Mouse (Mus musculus) cerebellum, postnatal 14 days (tissue): ENCODE data around the gene Kif18a.

Experiments used
- DNase-seq, 2 experiments: peaks; one replicate each; pipeline ENCODE4 v3.0.0; 2021; ENCODE audit warnings: mixed read lengths in 2 of 2

Gene Kif18a

GRCm38 (mm10) chr2:109280600-109281340 is at the start of gene Kif18a, which contains the start of gene Mettl15:
Gene Kif18a, plus strand, starts transcription at chr2:109280738.
Gene Mettl15, minus strand, starts transcription at chr2:109280748.
- DNase-seq, result peak; percentile 97

- no peak for DNase-seq
Measured at GRCm38 (mm10) chr2:109233876-109234275, 46.7 kb upstream of the Kif18a start.

- DNase-seq, result no peak
Measured at GRCm38 (mm10) chr2:109235741-109236140, 44.8 kb upstream of the Kif18a start.

- DNase-seq, result no peak
Measured at GRCm38 (mm10) chr2:109241947-109242346, 38.6 kb upstream of the Kif18a start.

GRCm38 (mm10) chr2:109262779-109263178 is 17.8 kb upstream of the Kif18a start:
- DNase-seq, result no peak

GRCm38 (mm10) chr2:109273098-109273497 is 7.4 kb upstream of the Kif18a start:
- DNase-seq, result no peak

- peak; percentile 7 to 41 for DNase-seq
Measured at GRCm38 (mm10) chr2:109277593-109277992, 2.9 kb upstream of the Kif18a start.

- DNase-seq, result peak; percentile 41 to 56
Measured at GRCm38 (mm10) chr2:109278036-109278435, 2.5 kb upstream of the Kif18a start.

DNA sequence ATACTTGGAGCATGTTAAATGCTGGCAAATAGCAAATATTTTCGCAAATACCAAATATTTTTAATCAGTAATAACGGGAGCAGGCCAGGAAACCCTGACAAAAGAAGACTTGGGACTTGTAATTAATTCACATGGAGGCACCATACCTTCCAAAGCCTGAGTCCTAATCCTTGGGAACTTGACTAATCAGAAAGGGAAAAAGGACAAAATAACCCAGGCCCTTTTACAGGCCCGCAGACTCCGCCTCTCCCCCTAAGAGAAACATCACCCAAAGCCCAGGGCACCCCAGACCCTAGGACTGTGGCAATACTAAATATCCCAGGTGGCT is 302 bp upstream of the Kif18a start:
- DNase-seq, result no peak

- DNase-seq, result no peak
Measured at GRCm38 (mm10) chr2:109281341-109281690, 778 bp downstream of the Kif18a start.

DNA sequence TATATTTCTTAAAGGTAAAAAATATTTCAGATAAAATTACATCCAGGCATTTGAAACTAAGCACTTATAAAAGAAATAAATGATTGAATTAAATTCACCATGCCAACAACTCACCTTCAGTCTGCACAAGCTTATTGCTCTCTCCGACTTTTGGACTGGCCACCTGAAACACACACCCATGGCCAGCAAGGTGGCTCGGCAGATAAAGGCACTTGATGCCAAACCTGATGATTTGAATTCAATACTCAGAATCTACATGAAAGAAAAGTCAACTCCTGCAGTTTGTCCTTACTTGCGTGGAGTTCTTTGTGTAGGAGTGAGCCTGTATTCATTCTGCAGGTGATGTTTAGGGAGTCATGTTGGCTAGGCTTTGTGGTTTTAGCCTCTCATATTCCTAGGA is 3.6 kb downstream of the Kif18a start:
- DNase-seq, result no peak

DNA sequence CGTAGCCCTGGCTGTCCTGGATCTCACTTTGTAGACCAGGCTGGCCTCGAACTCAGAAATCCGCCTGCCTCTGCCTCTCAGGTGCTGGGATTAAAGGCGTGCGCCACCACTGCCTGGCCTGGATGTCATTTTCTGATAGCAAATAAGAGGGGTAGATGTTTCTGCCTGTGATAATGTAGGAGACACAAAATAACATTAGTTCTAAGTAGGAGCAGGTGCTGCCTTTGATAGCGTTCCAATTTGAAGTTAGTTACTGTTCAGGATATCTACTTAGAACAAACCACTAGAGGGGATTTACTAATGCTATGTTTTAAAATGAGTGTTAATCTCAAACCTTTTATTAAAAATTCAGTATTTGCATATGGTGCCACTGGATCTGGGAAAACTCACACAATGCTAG is 8.8 kb downstream of the Kif18a start:
- DNase-seq, result no peak

DNA sequence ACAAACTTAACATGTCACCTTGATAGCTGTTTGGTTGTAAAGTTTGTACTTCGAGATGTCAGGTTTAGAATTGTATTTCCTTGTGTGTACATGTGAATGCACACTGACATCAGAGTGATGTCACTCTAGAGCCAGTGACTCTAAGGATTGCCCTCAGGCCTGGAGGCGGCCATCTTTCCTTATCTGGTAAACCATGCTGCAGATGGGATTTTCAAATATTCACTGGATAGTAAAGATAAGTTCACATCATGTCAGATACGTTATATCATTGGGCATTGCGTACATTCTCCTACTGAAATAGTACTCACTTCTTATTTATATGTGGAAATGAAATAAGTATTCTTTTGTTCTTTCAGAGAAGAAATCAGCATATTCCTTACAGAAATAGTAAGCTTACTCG is 15.7 kb downstream of the Kif18a start:
- DNase-seq, result no peak

GRCm38 (mm10) chr2:109298160-109298559 is 17.6 kb downstream of the Kif18a start:
- DNase-seq, result no peak

DNA sequence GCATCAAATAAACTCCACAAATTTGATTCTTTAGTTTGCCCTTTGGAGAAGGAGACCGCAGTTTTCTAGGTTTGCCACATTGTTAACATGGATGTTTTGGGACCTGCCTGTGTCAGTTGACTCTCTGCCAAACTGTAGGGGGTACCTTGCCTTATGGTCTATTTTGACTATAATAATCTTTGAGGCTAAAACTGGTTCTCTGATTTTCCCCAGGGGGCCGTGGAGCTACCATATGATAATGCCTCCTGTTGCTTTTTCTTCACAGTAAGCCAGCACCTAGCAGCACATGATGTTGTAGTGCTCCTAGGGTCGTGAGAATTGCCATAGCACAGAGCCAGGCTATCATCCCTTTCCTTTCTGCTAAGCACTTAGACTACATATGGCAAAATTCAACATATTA is 21.7 kb downstream of the Kif18a start:
- DNase-seq, result peak; percentile 68 to 85

GRCm38 (mm10) chr2:109303638-109304037 is 23.1 kb downstream of the Kif18a start:
- DNase-seq, result no peak

DNA sequence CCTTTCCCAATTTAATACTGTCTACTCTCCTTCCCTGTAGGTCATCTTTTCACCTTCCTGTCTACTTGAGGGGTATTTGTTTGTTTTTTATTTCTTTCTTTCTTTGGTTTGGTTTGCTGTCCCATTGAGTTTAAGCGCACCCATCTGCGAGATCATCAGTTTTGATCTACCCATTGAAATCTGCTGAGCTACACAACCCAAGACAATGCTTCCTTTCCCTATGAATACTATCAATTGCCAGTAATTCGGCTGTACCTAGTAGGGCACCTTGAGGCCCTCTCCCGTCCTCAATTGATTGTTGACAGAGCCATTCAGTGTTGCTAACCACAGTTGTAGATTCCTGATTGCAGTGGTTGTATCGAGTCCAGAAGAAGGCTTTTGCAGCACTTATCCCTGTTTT is 30.8 kb downstream of the Kif18a start:
- no peak for DNase-seq

DNA sequence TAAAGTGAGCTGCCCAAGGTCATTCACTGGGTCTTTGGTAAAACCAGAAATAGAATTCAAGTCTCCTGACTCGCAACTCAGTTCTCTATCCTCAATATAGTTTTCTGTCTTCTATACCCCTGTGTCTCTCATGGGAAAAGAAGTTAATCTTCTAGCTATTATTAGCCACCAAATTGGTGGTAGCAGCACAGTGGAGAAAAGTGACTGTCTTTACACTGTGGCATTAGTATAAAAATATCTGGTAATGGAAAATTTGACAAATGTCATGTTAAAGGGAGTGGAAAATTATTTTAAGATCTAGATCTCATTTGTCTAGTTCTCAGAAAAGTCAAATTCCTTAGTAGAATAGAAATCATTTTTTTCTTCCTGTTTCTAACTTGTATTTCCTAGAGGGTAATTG is 51.3 kb downstream of the Kif18a start:
- no peak for DNase-seq

- DNase-seq, result no peak
Measured at GRCm38 (mm10) chr2:109334237-109334636, 53.7 kb downstream of the Kif18a start.

GRCm38 (mm10) chr2:109335765-109336164 is 55.2 kb downstream of the Kif18a start:
- no peak for DNase-seq

- no peak for DNase-seq
Measured at GRCm38 (mm10) chr2:109345386-109345785, 64.8 kb downstream of the Kif18a start.

- DNase-seq, result no peak
Measured at GRCm38 (mm10) chr2:109348742-109349141, 68.2 kb downstream of the Kif18a start.

GRCm38 (mm10) chr2:109358456-109359141 is 78.1 kb downstream of the Kif18a start:
- no peak for DNase-seq

DNA sequence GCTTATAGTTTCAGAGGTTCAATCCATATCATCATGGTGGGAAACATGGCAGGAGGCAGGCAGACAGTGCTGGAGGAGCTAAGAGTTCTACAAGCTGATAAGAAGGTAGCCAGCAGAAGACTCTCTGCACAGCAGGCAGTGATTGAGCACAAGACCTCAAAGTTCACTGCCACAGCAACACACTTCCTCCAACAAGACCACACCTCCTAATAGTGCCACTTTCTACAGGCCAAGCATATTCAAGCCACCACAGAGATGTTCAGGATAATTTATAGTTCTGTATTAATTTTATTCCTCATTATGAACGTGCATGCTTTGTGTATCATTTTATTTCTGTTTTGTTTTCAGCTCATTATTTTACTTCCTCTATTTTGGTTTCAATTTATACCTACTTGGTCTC is 85.4 kb downstream of the Kif18a start:
- DNase-seq, result no peak

GRCm38 (mm10) chr2:109374881-109375280 is 94.3 kb downstream of the Kif18a start:
- no peak for DNase-seq
